Mouse (Mus musculus): Measurements from ENCODE around the gene Ffar1. TPM values are rescaled to one million over a fixed set of nuclear protein-coding genes. Genes with fewer than 3 reads are reported as not detected.
"Not testable (repeated sequence)": the region's sequence is repeated elsewhere in the genome, so short reads cannot be mapped to it uniquely, and the experiment has no call there.

Ffar1 gene
- polyA plus RNA-seq, 1 experiment from 2014 or later = not detected

GRCm38 (mm10) chr7:30846505-30847053, 14.8 kb downstream of the Ffar1 start:
- Histone ChIP-seq H3K9me3 (no peaks in the 10 kb centered on the region), H3K4me3 (replicated peaks) (no peak overlapping the region), H3K27me3 (no peaks in the 10 kb centered on the region), H3K27ac (no peak overlapping the region), H3K4me2 (no peak overlapping the region), H3K4me1 (0 out of 2 replicates have a peak, but pooled peaks cover 4% of the 10 kb centered on the region), H3K9ac (no peak overlapping the region), H3K36me3 (replicated peaks) (no peaks in the 10 kb centered on the region)
- 82% methylated on average over 2 of the region's 2 CpGs for WGBS
- ATAC-seq (ENCODE audit: low FRiP score) = no peak

GRCm38 (mm10) chr7:30844676-30845297, 16.6 kb downstream of the Ffar1 start:
- Histone ChIP-seq H3K27me3 (no peaks in the 10 kb centered on the region), H3K27ac (0 out of 2 replicates have a peak overlapping the region, but pooled peaks have one; percentile 42), H3K9me3 (no peaks in the 10 kb centered on the region), H3K36me3 (replicated peaks) (no peaks in the 10 kb centered on the region), H3K9ac (no peak overlapping the region), H3K4me3 (replicated peaks) (no peak overlapping the region), H3K4me2 (no peak overlapping the region), H3K4me1 (0 out of 2 replicates have a peak, but pooled peaks cover 4% of the 10 kb centered on the region)
- 49% methylated on average over 7 of the region's 7 CpGs for WGBS
- ATAC-seq (ENCODE audit: low FRiP score) = no peak

GRCm38 (mm10) chr7:30842092-30842491, 19.3 kb downstream of the Ffar1 start:
- Histone ChIP-seq H3K27me3 (no peaks in the 10 kb centered on the region), H3K4me2 (no peak overlapping the region), H3K9me3 (no peaks in the 10 kb centered on the region), H3K4me1 (0 out of 2 replicates have a peak, but pooled peaks cover 4% of the 10 kb centered on the region), H3K9ac (no peak overlapping the region), H3K27ac (no peak overlapping the region), H3K36me3 (replicated peaks) (no peaks in the 10 kb centered on the region), H3K4me3 (replicated peaks) (no peak overlapping the region)
- WGBS = 86% methylated on average over 5 of the region's 5 CpGs
- ATAC-seq (ENCODE audit: low FRiP score) = no peak

- WGBS = 81% methylated on average over 4 of the region's 4 CpGs
- H3K9ac ChIP-seq = no peak overlapping the region
Observed at GRCm38 (mm10) chr7:30841379-30841778, 20.0 kb downstream of the Ffar1 start.

GRCm38 (mm10) chr7:30840306-30840705, 21.1 kb downstream of the Ffar1 start:
- Histone ChIP-seq H3K9me3 (no peaks in the 10 kb centered on the region), H3K4me1 (0 out of 2 replicates have a peak, but pooled peaks cover 4% of the 10 kb centered on the region), H3K9ac (no peak overlapping the region), H3K4me3 (replicated peaks) (no peak overlapping the region), H3K27ac (no peak overlapping the region), H3K36me3 (replicated peaks) (no peaks in the 10 kb centered on the region), H3K27me3 (no peaks in the 10 kb centered on the region), H3K4me2 (no peak overlapping the region)
- 73% methylated on average over 3 of the region's 3 CpGs for WGBS
- no peak for ATAC-seq (ENCODE audit: low FRiP score)

More at GRCm38 (mm10) chr7:30841379-30841778, 20.0 kb downstream of the Ffar1 start:
- H3K9me3 ChIP-seq = no peaks in the 10 kb centered on the region
- H3K4me1 ChIP-seq = 0 out of 2 replicates have a peak, but pooled peaks cover 4% of the 10 kb centered on the region
- H3K27me3 ChIP-seq = no peaks in the 10 kb centered on the region
- no peaks in the 10 kb centered on the region for H3K36me3 ChIP-seq (replicated peaks)
- no peak overlapping the region for H3K27ac ChIP-seq
- no peak for ATAC-seq (ENCODE audit: low FRiP score)
- H3K4me3 ChIP-seq (replicated peaks) = no peak overlapping the region
- no peak overlapping the region for H3K4me2 ChIP-seq

GRCm38 (mm10) chr7:30837277-30837676, 24.1 kb downstream of the Ffar1 start:
- H3K4me1 ChIP-seq = no peaks in the 10 kb centered on the region
- no peak overlapping the region for H3K9ac ChIP-seq
- H3K4me3 ChIP-seq (replicated peaks) = no peak overlapping the region
- no peak overlapping the region for H3K4me2 ChIP-seq
- no peaks in the 10 kb centered on the region for H3K27me3 ChIP-seq
- no peaks in the 10 kb centered on the region for H3K36me3 ChIP-seq (replicated peaks)
- H3K9me3 ChIP-seq = no peaks in the 10 kb centered on the region
- no peak for ATAC-seq (ENCODE audit: low FRiP score)
- no peak overlapping the region for H3K27ac ChIP-seq

- not testable (repeated sequence) for H3K36me3 ChIP-seq (replicated peaks)
Observed at GRCm38 (mm10) chr7:30832684-30833083, 28.7 kb downstream of the Ffar1 start.

GRCm38 (mm10) chr7:30832261-30832660, 29.1 kb downstream of the Ffar1 start:
- Histone ChIP-seq H3K36me3 (replicated peaks) (no peaks in the 10 kb centered on the region), H3K4me1 (no peaks in the 10 kb centered on the region), H3K4me2 (no peak overlapping the region), H3K27me3 (no peaks in the 10 kb centered on the region), H3K9ac (no peak overlapping the region), H3K27ac (no peak overlapping the region), H3K9me3 (no peaks in the 10 kb centered on the region), H3K4me3 (replicated peaks) (no peak overlapping the region)
- 81% methylated on average over 17 of the region's 17 CpGs for WGBS
- ATAC-seq (ENCODE audit: low FRiP score) = no peak

More at GRCm38 (mm10) chr7:30832684-30833083, 28.7 kb downstream of the Ffar1 start:
- not testable (repeated sequence) for ATAC-seq (ENCODE audit: low FRiP score); H3K27me3 ChIP-seq; H3K9ac ChIP-seq; H3K4me2 ChIP-seq; H3K4me3 ChIP-seq (replicated peaks); H3K9me3 ChIP-seq; H3K27ac ChIP-seq; H3K4me1 ChIP-seq
- 54% methylated on average over 9 of the region's 11 CpGs for WGBS

GRCm38 (mm10) chr7:30829428-30829827, 31.9 kb downstream of the Ffar1 start:
- no peak for ATAC-seq (ENCODE audit: low FRiP score)
- Histone ChIP-seq H3K27ac (no peak overlapping the region), H3K27me3 (no peaks in the 10 kb centered on the region), H3K9me3 (no peaks in the 10 kb centered on the region), H3K4me2 (no peak overlapping the region), H3K9ac (no peak overlapping the region), H3K4me3 (replicated peaks) (no peak overlapping the region), H3K4me1 (no peaks in the 10 kb centered on the region), H3K36me3 (replicated peaks) (no peaks in the 10 kb centered on the region)
- 73% methylated on average over 3 of the region's 3 CpGs for WGBS

- not testable (repeated sequence) for H3K9ac ChIP-seq; ATAC-seq (ENCODE audit: low FRiP score); H3K36me3 ChIP-seq (replicated peaks); H3K27ac ChIP-seq; H3K9me3 ChIP-seq; H3K4me2 ChIP-seq; H3K4me3 ChIP-seq (replicated peaks); H3K4me1 ChIP-seq; H3K27me3 ChIP-seq
Observed at GRCm38 (mm10) chr7:30828871-30829270, 32.5 kb downstream of the Ffar1 start.

GRCm38 (mm10) chr7:30826660-30827059, 34.7 kb downstream of the Ffar1 start:
- H3K4me3 ChIP-seq (replicated peaks) = no peak overlapping the region
- no peaks in the 10 kb centered on the region for H3K36me3 ChIP-seq (replicated peaks)
- no peak overlapping the region for H3K27ac ChIP-seq
- H3K4me1 ChIP-seq = no peaks in the 10 kb centered on the region
- 89% methylated on average over 10 of the region's 10 CpGs for WGBS
- no peaks in the 10 kb centered on the region for H3K27me3 ChIP-seq
- no peak for ATAC-seq (ENCODE audit: low FRiP score)
- no peaks in the 10 kb centered on the region for H3K9me3 ChIP-seq
- no peak overlapping the region for H3K4me2 ChIP-seq
- H3K9ac ChIP-seq = no peak overlapping the region

GRCm38 (mm10) chr7:30824306-30824705, 37.1 kb downstream of the Ffar1 start:
- Histone ChIP-seq H3K9me3 (no peaks in the 10 kb centered on the region), H3K4me3 (replicated peaks) (no peak overlapping the region), H3K27me3 (no peaks in the 10 kb centered on the region), H3K9ac (no peak overlapping the region), H3K27ac (no peak overlapping the region), H3K4me1 (no peaks in the 10 kb centered on the region), H3K36me3 (replicated peaks) (no peaks in the 10 kb centered on the region), H3K4me2 (no peak overlapping the region)
- WGBS = 95% methylated on average over 3 of the region's 3 CpGs
- ATAC-seq (ENCODE audit: low FRiP score) = no peak

- Histone ChIP-seq H3K4me1 (no peaks in the 10 kb centered on the region), H3K4me3 (replicated peaks) (no peak within 1 kb of the TSS), H3K9ac (no peak within 1 kb of the TSS), H3K27me3 (no peaks in the 10 kb centered on the region), H3K36me3 (replicated peaks) (no peaks in the 10 kb centered on the region), H3K27ac (no peak within 1 kb of the TSS), H3K9me3 (no peaks in the 10 kb centered on the region), H3K4me2 (no peak within 1 kb of the TSS)
- ATAC-seq (ENCODE audit: low FRiP score) = no peak
- 88% methylated on average over 18 of the region's 18 CpGs for WGBS
Observed at GRCm38 (mm10) chr7:30823675-30824074, 37.7 kb downstream of the Ffar1 start, which contains the start of gene Ffar2. Ffar2 (minus strand) TSS chr7:30823775.

Measured in forebrain, embryonic 12.5 days (tissue).